Mouse (Mus musculus): Measurements from ENCODE around the gene Ipcef1.
A peak's percentile ranks its signal among the peaks of the same experiment; 100 is the strongest.
"Not testable (repeated sequence)": the region's sequence is repeated elsewhere in the genome, so short reads cannot be mapped to it uniquely, and the experiment has no call there.

Ipcef1 gene

GRCm38 (mm10) chr10:7035547-7035946, 16.7 kb downstream of the Ipcef1 start:
- no peak for DNase-seq (ENCODE audit: low spot score)

DNA sequence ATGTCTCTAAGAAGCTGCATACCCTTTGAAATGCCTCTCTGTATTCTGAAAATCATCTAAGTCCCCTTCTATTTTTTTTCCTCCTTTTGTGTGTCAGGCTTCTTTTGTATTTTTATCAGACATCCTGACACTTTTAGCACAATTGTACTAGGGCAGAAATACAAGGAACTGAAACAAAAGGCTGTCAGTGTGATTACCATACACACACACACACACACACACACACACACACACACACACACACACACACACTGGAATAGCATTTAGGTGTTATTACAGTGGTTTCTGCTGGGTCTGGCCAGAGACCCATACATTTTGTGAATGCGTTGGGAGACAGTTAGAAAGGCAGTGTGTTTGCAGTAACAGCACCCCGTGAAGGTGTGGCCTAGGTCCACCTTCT, 18.8 kb downstream of the Ipcef1 start:
- no peak for DNase-seq (ENCODE audit: low spot score)

GRCm38 (mm10) chr10:7025028-7025427, 27.2 kb downstream of the Ipcef1 start:
- no peak for DNase-seq (ENCODE audit: low spot score)

DNA sequence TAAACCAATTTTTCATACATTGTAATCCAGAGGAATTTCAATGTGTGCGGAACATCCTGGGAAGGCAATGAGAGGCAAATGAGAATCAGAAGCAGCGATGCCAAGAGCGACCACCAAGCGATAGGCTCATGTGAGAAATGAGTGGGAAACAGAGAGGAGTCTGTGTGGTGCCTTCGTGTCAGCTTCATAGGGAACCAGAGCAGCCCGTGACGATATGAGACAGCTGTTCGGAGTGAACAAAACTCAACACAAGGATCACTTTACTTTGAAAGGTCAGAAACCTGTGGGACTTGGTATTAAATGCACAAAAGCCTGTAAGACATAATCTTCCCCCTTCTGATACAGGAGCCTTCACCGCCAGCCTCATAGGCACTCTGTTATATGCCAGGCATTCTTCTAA, 31.7 kb downstream of the Ipcef1 start:
- no peak for DNase-seq (ENCODE audit: low spot score)

DNA sequence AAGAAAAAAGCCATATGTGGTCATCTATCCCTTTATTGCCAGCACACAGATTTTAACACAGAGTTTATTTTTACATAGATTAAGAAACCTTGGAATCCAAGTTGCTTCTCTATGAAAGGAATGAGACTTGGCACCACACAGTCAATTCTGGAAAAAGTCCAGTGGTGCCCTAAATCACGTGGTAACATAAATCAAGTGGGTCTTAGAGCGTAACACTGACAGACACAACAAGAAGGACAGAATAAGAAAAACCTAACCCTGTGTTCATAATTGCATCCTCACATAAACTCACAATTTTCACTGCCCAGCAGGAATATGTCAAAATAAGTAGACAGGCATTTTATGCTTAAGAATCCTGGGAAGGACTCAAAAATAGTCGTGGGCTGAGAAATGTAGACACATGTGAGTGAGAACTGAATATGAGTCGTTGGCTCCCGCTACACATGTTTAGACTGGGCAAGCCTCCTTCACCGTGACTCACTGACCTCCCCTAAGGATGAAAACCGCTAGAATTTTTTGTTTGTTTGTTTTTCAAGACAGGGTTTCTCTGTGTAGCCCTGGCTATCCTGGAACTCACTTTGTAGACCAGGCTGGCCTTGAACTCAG, 32.4 kb downstream of the Ipcef1 start:
- peak; percentile 9 for DNase-seq (ENCODE audit: low spot score)

DNA sequence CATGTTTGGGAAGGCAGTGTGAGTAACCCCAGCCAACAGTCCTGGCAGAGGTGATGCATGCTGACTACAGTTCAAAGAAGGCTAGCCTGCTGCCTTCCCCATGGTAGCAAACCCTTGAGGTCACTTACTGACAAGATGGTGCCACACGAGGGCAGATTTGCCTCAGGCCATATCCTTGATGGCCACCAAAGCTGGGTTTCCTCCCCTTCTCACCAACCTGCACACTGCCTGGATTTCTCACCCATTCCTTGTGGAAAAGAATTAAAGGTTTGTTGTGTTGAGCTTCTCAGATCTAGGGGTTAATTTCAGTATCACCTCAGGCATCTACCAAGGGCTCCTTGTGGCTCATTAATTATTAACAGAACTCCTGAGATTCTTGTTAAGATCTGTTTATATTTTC, 37.1 kb downstream of the Ipcef1 start:
- no peak for DNase-seq (ENCODE audit: low spot score)

- DNase-seq (ENCODE audit: low spot score) = no peak
Measured at GRCm38 (mm10) chr10:7010543-7010942, 41.7 kb downstream of the Ipcef1 start.

- DNase-seq (ENCODE audit: low spot score) = no peak
Measured at GRCm38 (mm10) chr10:7004980-7005538, 47.2 kb downstream of the Ipcef1 start.

DNA sequence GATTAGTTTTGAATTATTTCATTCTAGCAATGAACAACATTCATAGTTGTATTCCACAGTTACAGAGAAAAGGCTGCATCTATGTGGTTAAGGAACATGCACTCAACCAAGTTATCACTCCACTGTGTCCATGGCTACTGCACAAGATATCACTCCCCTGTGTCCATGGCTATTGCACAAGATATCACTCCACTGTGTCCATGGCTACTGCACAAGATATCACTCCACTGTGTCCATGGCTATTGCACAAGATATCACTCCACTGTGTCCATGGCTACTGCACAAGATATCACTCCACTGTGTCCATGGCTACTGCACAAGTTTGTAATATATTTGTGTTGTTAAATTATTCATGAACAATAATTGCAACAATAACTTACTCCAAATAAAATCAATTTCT, 48.4 kb downstream of the Ipcef1 start:
- not testable (repeated sequence) for DNase-seq (ENCODE audit: low spot score)

GRCm38 (mm10) chr10:6999355-6999754, 52.9 kb downstream of the Ipcef1 start:
- no peak for DNase-seq (ENCODE audit: low spot score)

DNA sequence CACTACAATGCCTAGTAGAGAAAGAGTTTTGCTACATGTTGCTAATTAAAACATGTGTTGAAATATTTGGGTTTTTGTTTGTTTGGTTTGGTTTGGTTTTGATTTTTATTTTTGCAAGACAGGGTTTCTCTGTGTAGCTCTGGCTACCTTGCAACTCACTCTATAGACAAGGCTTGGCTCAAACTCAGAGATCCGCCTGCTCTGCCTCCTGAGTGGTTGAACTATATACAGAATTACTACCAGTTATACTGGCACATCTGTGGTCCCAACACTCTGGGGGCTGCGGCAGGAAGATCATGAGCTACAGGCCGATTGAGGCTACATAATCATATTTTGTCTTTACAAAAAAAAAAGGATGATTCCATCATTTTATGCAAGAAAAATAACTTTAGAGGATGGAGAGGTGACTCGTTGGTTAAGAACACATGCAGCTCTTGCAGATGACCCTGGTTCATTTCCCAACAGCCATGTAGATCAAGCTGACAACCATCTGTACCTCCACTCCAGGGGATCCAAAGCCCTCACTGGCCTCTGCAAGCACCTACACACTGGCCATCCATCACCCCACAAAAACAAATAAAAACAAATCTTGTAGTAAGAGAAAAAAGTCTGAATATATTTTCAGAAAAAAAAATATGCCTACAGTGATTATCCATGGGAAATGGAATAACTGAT, 53.6 kb downstream of the Ipcef1 start:
- no peak for DNase-seq (ENCODE audit: low spot score)

GRCm38 (mm10) chr10:6996895-6997294, 55.4 kb downstream of the Ipcef1 start:
- no peak for DNase-seq (ENCODE audit: low spot score)

DNA sequence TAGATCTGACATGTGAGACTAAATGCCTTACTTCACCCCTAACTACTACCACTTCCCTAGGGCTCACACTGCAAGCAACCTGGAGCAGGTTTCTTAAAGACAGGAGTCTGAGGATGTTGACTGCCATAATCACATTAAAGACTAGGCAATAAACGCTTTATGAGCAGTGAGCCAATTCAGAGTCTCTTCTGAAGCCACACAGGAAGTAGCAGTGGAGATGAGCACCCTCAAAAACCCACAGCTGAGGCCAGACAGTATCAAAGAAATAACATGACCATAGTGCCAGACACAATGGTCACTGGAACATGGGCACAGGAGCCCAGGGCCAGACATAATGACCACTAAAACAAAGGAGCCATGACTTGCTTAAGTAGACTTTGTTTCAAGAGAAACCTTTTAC, 63.7 kb downstream of the Ipcef1 start:
- DNase-seq (ENCODE audit: low spot score) = no peak

DNA sequence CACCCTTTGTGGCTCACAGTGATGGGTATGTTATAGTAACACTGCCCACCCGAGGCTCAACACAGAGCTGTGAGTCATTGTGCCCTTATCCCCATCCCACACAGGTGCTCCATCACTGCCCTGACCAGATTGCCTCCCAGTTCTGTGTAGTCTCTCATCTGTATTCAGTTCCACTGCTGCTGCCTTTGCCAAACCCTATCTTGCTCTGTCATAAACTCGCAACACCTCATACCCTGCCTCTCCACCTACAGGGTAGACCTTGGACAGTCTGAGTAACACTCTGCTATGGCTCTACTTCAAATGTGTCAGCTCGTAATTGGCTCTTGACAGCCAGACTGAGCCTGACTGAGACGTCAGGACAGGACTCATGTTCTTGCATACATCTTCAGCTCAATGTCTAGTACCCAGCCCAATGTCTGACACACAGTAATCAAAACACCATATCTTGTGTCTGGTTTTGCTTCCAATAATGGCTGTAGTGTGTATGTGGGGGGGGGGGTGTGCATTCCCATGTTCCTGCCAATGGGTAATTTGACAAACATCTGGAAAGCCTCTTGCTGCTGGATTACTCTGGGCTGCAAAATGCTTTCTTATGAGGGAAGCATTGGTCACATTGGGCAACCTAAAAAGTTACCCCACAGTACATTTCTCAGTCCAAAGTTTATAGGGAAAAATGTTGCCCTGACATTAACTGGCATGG, 64.7 kb downstream of the Ipcef1 start:
- DNase-seq (ENCODE audit: low spot score) = no peak

DNA sequence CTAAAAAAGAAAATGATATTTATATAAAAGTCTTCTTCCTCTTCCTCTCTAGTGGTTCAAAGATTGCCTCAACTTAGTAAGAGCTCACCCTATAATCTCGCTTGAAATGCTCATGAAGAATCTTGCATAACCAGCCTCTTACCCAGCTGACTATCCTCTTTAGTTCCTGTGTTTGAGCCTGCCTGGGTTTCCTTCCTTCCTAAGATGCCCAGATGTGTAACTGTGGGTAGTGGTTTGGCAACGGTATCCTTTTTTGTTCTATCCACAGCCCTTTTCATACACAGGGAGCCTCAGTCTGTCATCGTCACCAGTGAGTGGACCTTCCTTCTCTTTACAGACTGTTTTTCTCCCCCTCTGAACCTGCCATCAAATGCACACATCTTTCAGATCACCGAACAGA, 66.0 kb downstream of the Ipcef1 start:
- no peak for DNase-seq (ENCODE audit: low spot score)

GRCm38 (mm10) chr10:6983431-6983830, 68.8 kb downstream of the Ipcef1 start:
- no peak for DNase-seq (ENCODE audit: low spot score)

DNA sequence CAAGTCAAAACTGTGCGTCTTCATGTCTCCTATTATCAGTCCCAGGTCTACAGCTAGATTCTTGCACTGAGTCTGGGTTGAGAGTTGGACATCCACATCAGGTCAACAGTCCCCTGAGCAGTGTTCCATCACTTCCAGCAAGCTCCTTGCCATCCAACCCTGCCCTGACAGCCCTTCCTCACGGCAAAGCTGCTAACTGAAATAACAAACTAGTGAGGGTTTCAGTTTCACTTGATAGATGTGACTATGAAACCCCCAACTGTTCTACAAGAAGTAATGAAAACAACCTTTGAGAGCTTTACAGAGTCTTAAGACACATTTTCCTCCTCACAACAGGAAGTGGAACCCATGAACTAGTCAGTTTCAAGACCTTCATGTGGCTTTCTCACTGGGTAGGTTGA, 69.5 kb downstream of the Ipcef1 start:
- DNase-seq (ENCODE audit: low spot score) = no peak

GRCm38 (mm10) chr10:6980236-6980635, 72.0 kb downstream of the Ipcef1 start:
- no peak for DNase-seq (ENCODE audit: low spot score)

DNA sequence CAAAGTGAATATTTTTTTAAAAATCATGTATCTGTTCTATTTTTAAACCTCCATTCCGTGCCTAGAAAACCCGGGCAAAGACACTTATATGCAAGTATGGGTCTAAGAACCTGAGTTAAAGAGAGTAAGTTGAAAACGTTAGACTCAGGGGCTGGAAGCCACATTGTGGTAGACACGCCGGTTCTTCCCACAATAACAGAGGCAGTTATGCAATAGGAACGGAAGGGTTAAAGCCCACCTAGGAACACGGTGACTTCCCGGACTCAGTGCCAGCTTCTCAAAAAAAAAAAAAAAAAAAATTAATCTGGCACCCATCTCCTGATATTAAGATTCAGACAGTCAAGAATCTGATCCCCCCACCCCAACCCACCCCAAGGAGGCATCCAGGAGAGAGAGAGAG, 72.5 kb downstream of the Ipcef1 start:
- no peak for DNase-seq (ENCODE audit: low spot score)

DNA sequence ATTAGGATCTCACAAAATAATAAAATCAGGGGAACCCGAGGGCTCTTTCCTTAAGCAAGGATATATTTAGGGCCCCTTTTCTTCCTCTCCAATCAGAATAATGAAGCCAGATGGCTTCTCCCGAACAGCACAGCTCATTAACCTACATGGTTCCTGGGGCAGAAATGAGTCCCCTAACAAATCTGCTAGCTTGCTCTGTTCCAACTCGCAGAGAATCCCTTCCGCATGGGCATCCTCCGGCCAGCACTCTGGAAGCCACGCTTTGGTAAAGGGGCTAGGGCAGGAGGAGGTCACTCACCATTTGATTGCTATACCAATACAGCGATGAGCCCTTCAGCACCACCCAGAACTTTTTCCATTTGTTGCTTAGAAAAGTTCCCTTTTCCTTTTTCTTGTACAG, 73.1 kb downstream of the Ipcef1 start:
- no peak for DNase-seq (ENCODE audit: low spot score)

DNA sequence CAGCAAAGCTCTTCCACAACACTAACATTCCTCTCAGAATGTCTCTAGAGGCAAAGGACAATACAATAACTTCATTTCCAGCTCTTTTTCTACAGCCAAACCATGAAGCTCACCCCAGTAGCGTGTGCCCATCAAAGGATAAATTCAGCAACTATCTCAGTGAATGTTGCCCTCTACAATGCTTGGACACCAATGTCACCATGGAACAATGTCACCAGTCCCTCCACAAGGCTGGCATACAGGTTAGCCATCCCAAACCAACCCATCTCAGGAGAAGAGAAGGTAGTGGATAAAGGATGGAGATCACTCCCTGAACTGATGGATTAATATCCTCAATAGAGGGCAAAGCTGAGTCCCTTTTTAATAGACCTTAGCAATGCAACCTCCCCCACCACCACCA, 73.5 kb downstream of the Ipcef1 start:
- DNase-seq (ENCODE audit: low spot score) = no peak

DNA sequence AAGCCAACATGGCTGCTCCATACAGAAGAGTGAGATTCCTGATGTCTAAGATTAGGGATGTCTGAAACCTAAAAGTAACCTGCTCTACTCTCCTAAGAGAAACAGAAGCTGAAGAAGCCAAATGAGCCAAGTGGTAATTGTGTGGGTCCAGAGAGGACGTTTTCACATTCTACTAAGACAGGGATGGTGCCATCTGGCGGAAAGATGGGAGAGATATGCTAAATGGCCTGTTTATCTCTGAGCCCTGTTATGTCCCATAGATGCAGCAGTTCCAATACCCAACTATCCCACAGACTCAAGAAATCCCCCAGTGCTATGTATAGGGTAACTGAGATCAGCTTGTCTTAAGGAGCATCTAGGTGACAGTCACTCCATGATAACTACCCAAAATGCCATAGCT, 74.4 kb downstream of the Ipcef1 start:
- DNase-seq (ENCODE audit: low spot score) = no peak

GRCm38 (mm10) chr10:6968334-6968733, 83.9 kb downstream of the Ipcef1 start:
- DNase-seq (ENCODE audit: low spot score) = no peak
